Mouse (Mus musculus) R1 (cell line): ENCODE measurements around the gene Tpst1.

ENCODE experiments used
- DNase-seq: peaks from one replicate; pipeline ENCODE4 v3.0.0-alpha.2; 2018; ENCODE audit warnings: low read depth, low spot score

Gene Tpst1

GRCm38 (mm10) chr5:130143977-130144333 is 70.8 kb downstream of the Tpst1 start:
- peak; percentile 74 for DNase-seq

DNA sequence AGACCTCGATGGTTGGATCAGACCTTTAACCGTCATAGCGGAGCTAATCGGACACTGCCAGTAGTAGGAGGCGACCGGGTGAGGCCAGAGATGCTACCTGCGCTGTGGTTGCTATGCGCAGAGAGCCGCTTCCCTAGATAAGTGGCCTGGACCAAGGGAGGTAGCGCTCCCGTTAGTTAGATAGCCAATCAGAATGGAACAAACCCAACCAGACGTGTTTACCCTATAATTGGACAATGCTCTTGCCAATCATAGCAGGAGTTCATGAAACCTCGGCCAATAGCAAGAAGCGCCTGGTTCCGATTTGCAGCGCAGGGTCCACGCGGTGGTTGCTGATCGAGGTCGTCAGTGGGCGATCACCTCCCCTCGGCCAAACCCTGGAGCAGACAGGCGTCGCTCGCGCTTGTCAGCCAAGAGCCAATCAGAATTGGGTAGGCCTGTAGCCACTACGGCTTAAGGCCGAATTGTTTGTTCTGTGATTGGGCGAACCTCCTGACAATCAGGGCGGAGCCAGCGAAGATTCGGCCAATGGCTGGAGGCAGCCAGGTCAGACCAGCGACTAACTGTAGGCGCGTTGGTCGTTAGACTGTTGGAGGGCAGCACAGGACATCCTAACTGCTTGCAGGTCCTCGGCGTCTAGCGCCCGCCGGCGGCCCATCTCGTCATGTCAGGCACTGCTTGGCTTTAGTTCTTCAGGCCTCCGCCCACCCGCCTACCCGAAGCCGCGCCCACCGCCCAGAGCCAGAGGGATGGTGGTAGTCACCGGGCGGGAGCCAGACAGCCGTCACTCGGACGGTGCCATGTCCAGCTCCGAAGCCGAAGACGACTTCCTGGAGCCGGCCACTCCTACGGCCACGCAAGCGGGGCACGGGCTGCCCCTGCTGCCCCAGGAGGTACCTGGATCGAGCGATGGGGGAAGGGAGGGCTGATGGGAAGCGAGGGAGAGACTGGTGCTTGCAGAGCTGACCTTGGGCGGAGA is 71.5 kb downstream of the Tpst1 start, which contains the start of gene Kctd7:
TSS of gene Kctd7 (plus strand) at position 528 of the 979 bp plus-strand sequence.
- DNase-seq = peak; percentile 99

DNA sequence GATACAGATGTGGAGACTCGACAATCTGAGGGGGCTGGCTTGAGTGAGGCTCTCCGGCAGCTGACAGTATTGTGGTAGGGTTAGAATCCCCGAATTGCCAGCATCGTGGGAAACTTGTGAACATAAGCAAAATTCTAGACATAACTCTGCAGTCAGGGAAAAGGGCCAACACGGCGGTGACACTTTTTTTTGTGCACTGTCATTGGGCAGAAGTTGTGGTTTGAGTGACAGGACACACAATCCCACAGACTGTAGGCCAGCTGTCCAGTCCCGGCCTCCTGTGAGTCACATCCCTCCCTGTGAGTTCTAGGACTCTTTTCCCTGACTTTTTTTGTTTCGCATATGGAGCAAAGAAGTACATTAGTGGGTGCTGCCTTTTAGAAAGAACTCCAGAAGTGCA is 72.8 kb downstream of the Tpst1 start:
- DNase-seq = no peak

DNA sequence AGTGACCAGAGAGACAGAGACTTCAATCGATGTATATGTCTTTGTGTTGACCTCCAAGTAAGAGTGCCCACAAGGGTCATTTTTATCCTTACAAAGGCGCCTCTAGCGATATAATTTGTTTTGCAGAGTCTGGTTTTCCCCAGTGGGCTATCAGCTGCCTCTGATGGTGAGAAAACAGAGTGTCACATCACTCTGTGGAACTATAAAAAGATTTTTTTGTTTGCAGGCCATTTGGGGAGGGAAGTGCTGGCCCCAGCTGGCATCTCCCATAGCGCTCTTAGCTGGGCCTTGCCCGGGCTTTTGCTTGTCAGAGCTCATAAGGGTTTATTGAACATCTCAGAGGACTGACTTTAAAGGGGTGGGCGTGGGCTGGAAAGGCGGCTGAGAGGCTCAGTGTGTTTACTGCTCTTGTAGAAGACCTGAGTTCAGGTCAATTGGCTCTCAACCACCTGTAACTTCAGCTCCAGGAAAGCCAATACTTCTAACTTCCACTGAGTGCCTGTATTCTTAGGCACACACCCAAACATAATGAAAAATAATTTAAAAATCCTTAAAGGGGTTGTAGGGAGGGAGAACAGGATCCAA is 76.7 kb downstream of the Tpst1 start:
- DNase-seq = no peak

- no peak for DNase-seq
Measured at GRCm38 (mm10) chr5:130154286-130154685, 81.2 kb downstream of the Tpst1 start.

GRCm38 (mm10) chr5:130158545-130158944 is 85.4 kb downstream of the Tpst1 start:
- DNase-seq = no peak

DNA sequence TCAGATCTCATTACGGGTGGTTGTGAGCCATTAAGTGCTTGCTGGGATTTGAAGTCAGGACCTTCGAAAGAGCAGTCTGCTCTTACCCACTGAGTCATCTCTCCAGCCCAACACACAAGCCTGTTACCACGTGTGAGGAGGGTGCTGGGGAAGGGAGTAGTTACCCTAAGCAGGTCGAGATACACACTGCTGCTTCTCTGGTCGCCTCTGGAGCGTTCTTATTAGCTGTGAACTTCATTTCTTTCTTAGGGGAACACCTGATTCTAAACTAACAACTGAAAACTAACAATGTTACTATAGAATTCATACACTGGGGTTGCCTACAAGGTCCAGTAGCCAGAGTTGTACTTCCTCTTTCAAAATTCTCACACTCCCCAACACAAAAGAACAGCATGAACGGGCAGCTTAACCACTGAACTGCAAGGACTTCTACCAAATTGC is 86.7 kb downstream of the Tpst1 start:
- no peak for DNase-seq

- DNase-seq = peak; percentile 86
Measured at GRCm38 (mm10) chr5:130163670-130164069, 90.5 kb downstream of the Tpst1 start.

- no peak for DNase-seq
Measured at GRCm38 (mm10) chr5:130165213-130165612, 92.1 kb downstream of the Tpst1 start.

DNA sequence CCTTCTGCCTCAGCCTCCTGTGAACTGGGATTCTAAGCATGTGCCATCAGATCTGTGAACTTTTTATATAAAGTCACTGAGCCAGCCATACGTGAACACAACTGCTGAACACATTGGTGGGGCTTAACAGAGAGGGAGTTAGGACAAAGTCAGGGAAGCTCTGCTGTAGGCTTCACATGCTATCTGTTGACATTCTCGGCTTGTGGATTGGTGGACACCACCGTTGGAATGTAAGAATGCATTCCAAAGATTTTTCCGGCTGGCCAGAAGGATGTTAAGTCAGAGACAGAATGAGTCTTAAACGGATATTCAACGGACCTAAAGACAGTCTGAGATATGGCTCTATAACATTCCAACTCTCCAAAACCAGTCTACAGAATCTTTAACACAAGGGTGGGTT is 96.0 kb downstream of the Tpst1 start:
- peak; percentile 69 for DNase-seq

- no peak for DNase-seq
Measured at GRCm38 (mm10) chr5:130170666-130171422, 97.7 kb downstream of the Tpst1 start.

GRCm38 (mm10) chr5:130171423-130171954 is 98.4 kb downstream of the Tpst1 start, which contains the start of gene Rabgef1:
Rabgef1 (plus strand) TSS chr5:130171798.
- peak; percentile 80 for DNase-seq

DNA sequence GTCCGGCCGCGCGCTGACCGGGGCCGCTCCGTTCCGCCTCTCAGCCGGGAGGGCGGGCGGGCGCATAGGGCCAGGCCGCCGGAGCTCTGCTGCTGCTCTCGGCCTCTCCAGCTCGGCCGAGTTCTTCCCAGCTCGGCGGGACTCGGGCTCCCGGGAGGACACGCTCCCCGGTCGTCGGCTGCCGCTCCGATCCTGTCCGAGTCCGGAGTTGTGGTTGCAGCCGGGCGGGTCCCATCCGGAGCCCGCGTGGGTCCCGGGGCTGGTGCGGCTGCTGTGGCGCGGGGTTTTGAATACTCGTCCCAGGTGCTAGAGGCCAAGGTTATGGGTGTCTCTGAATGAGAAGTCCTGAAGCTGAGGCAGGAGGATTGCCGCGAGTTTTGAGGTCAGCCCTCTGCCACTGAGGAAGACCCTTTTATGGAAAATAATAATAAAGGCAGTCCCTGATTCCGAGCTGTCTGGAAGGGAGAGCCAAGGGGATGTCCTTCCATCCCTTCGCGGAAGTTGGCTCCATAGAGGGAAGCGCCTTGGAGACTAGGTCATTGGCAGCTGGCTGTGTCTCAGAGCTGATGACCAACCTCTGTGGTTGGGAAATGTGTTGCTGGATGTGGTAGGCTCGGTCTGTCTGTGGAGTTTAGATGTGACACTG is 99.0 kb downstream of the Tpst1 start:
- peak; percentile 57 for DNase-seq

DNA sequence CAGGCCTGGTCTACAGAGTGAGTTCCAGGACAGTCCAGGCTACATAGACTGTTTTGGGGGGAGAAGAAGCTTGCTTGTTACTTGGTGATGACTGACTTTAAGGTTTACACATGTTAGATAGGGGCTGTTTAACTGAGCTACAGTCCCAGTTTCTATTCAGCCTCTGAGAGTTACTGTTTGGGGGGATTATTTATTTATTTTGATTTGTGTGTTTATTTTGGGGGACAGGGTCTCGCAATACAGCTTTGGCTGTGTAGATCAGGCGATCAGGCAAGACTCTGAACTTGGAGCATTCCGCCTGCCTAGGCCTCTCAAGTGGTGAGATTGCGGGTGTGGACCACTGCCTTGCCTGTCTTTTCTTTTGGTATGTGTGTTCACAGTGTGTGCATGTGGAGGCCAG is 99.9 kb downstream of the Tpst1 start:
- no peak for DNase-seq

- no peak for DNase-seq
Measured at GRCm38 (mm10) chr5:130177871-130178270, 104.7 kb downstream of the Tpst1 start.

DNA sequence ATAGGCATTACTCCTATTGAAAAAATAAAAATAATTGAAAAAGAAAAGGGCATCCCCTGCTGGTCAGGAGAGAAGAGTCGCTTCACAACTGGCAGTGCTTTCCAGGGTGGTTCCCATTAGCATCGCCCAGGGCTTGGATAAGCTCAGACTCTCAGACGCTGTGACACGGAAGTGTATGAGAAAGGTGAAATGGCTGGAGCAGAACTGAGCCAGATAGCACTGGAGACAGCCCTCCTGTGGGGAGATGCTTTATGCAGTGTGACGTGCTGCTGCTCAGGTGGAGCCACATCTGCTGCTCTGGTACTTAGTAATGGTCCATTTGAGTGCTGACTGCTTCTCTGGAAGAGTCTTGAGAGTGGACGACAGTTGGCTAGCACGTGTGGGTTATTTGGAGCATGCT is 107.2 kb downstream of the Tpst1 start:
- DNase-seq = peak; percentile 62

GRCm38 (mm10) chr5:130181740-130182540 is 108.8 kb downstream of the Tpst1 start:
- DNase-seq = no peak

GRCm38 (mm10) chr5:130182541-130182821 is 109.4 kb downstream of the Tpst1 start:
- no peak for DNase-seq

- no peak for DNase-seq
Measured at GRCm38 (mm10) chr5:130184193-130184856, 111.2 kb downstream of the Tpst1 start.

- no peak for DNase-seq
Measured at GRCm38 (mm10) chr5:130185312-130185711, 112.2 kb downstream of the Tpst1 start.
